9 mouse cellular contexts compared by ENCODE assay signal in genomic region chr7:27552070-27552469, GRCm38 (mm10). TPM values are rescaled to one million over a fixed set of nuclear protein-coding genes. Genes with fewer than 3 reads are reported as not detected.
A peak's percentile ranks its signal among the peaks of the same experiment; 100 is the strongest.
DNase-seq lines count a peak whose midpoint lies in the region; ATAC-seq and TF ChIP-seq lines count a peak whose summit lies in the region.
"Had no signal": no experiment of that assay in that cellular context is flagged by ENCODE, and none has a peak within 500 bp of the region (broad histone marks: within the 10 kb centered on the region; RNA-seq: fewer than 3 reads in every experiment).

No protein-coding gene starts in this region.

- TF ChIP-seq CTCF in kidney, adult 2 months (conservative IDR thresholded peaks at IDR 0.05; ENCODE audit: insufficient read depth, insufficient read length, low read depth, low read length): no peak

- no peaks in the 10 kb centered on the region for H3K9me3 ChIP-seq in embryonic facial prominence, embryonic 12.5 days
- H3K9me3 ChIP-seq in intestine, embryonic 15.5 days: no peaks in the 10 kb centered on the region
- H3K9me3 ChIP-seq in midbrain, embryonic 16.5 days (replicated peaks; ENCODE audit: control insufficient read depth, low read length, poor library complexity, severe bottlenecking): no peaks in the 10 kb centered on the region

- no peak for DNase-seq in kidney, adult 2 months
- DNase-seq in kidney, adult 11 months: no peak
- DNase-seq in cerebellum, postnatal 10 days: no peak
- DNase-seq in cerebellum, adult 18-20 months: no peak
- DNase-seq in thymus, adult 18-20 months: no peak

- H3K4me1 ChIP-seq in kidney, adult 2 months (ENCODE audit: control insufficient read depth, insufficient read depth, low read length): peaks cover 4% of the 10 kb centered on the region; the same call in 1 of the 2 replicates
- peaks cover 10% of the 10 kb centered on the region for H3K4me1 ChIP-seq in embryonic facial prominence, embryonic 12.5 days
- H3K4me1 ChIP-seq in intestine, embryonic 15.5 days (replicated peaks): no peaks in the 10 kb centered on the region; the same call in 1 of the 2 replicates
- H3K4me1 ChIP-seq in midbrain, embryonic 16.5 days (ENCODE audit: control insufficient read depth, insufficient read depth, low read length): peaks cover 22% of the 10 kb centered on the region

- no peak overlapping the region; the same call in 1 of the 2 replicates for H3K27ac ChIP-seq in kidney, adult 2 months (ENCODE audit: insufficient read depth, low read depth, low read length)
- no peak overlapping the region for H3K27ac ChIP-seq in embryonic facial prominence, embryonic 12.5 days
- no peak overlapping the region for H3K27ac ChIP-seq in intestine, embryonic 15.5 days
- no peak overlapping the region for H3K27ac ChIP-seq in midbrain, embryonic 16.5 days (ENCODE audit: low read length)

- H3K27me3 ChIP-seq in kidney, adult 2 months (replicated peaks; ENCODE audit: control insufficient read depth, insufficient read depth, low read length): no peaks in the 10 kb centered on the region
- no peaks in the 10 kb centered on the region for H3K27me3 ChIP-seq in embryonic facial prominence, embryonic 12.5 days
- H3K27me3 ChIP-seq in intestine, embryonic 15.5 days (replicated peaks): no peaks in the 10 kb centered on the region
- no peaks in the 10 kb centered on the region for H3K27me3 ChIP-seq in midbrain, embryonic 16.5 days (ENCODE audit: control insufficient read depth, insufficient read depth, low read depth, low read length)
- H3K27me3 ChIP-seq: Patski had no signal

- WGBS in kidney, adult 2 months: 48% methylated on average over 5 of the region's 5 CpGs
- 59% methylated on average over 5 of the region's 5 CpGs for WGBS in embryonic facial prominence, embryonic 12.5 days
- WGBS in intestine, embryonic 15.5 days: 48% methylated on average over 5 of the region's 5 CpGs
- 63% methylated on average over 5 of the region's 5 CpGs for WGBS in midbrain, embryonic 16.5 days

- peak overlapping the region; percentile 45; the same call in 1 of the 2 replicates for H3K9ac ChIP-seq in embryonic facial prominence, embryonic 12.5 days
- H3K9ac ChIP-seq in intestine, embryonic 15.5 days: no peak overlapping the region
- peak overlapping the region; percentile 89 for H3K9ac ChIP-seq in midbrain, embryonic 16.5 days (ENCODE audit: low read depth, low read length)

- H3K36me3 ChIP-seq in kidney, adult 2 months (ENCODE audit: control insufficient read depth, insufficient read depth, low read length): no peaks in the 10 kb centered on the region
- H3K36me3 ChIP-seq in embryonic facial prominence, embryonic 12.5 days: peaks cover 10% of the 10 kb centered on the region
- H3K36me3 ChIP-seq in intestine, embryonic 15.5 days: no peaks in the 10 kb centered on the region
- no peaks in the 10 kb centered on the region; the same call in 1 of the 2 replicates for H3K36me3 ChIP-seq in midbrain, embryonic 16.5 days (ENCODE audit: control insufficient read depth, insufficient read depth, low read length)

- ATAC-seq in embryonic facial prominence, embryonic 12.5 days (ENCODE audit: insufficient number of reproducible peaks, insufficient read depth, low FRiP score, low TSS enrichment): no peak
- no peak for ATAC-seq in intestine, embryonic 15.5 days
- no peak for ATAC-seq in midbrain, embryonic 16.5 days

- H3K4me3 ChIP-seq in kidney, adult 2 months (ENCODE audit: insufficient read depth, low read depth, low read length): peak overlapping the region; percentile 7
- peak overlapping the region; percentile 78 for H3K4me3 ChIP-seq in embryonic facial prominence, embryonic 12.5 days
- peak overlapping the region; percentile 70 for H3K4me3 ChIP-seq in intestine, embryonic 15.5 days (replicated peaks)
- H3K4me3 ChIP-seq in midbrain, embryonic 16.5 days (ENCODE audit: low read depth, low read length): peak overlapping the region; percentile 82

- TF ChIP-seq POLR2A in kidney, adult 2 months (IDR thresholded peaks at IDR 0.05; ENCODE audit: low read depth, low read length): no peak

- H3K4me2 ChIP-seq in embryonic facial prominence, embryonic 12.5 days (replicated peaks): peak overlapping the region; percentile 73
- H3K4me2 ChIP-seq in intestine, embryonic 15.5 days (replicated peaks): peak overlapping the region; percentile 72
- H3K4me2 ChIP-seq in midbrain, embryonic 16.5 days (ENCODE audit: low read length): peak overlapping the region; percentile 91

RNA-seq across cellular contexts. Expression of gene Pld3, which starts 0.9 kb away (rescaled TPM):
- polyA plus RNA-seq in kidney, adult 2 months (2012; rRNA removed): 142 and 163 TPM in 2 replicates
- polyA plus RNA-seq in embryonic facial prominence, embryonic 12.5 days (2016; fragmentation: Nextera tagmentation; extraction: Ambion mirVana): 68.1 and 77.9 TPM in 2 replicates
- polyA plus RNA-seq in intestine, embryonic 15.5 days (2015; fragmentation: Nextera tagmentation; extraction: Ambion mirVana): 64.5 and 65.0 TPM in 2 replicates
- polyA plus RNA-seq in midbrain, embryonic 16.5 days (2015; fragmentation: Nextera tagmentation; extraction: Ambion mirVana): 171 and 225 TPM in 2 replicates

RNA-seq across cellular contexts. Expression of gene 2310022A10Rik, which starts 1.0 kb away (rescaled TPM):
- 16.9 and 19.3 TPM in 2 replicates for polyA plus RNA-seq in kidney, adult 2 months (2012; rRNA removed)
- 33.5 and 35.8 TPM in 2 replicates for polyA plus RNA-seq in embryonic facial prominence, embryonic 12.5 days (2016; fragmentation: Nextera tagmentation; extraction: Ambion mirVana)
- 21.7 and 24.1 TPM in 2 replicates for polyA plus RNA-seq in intestine, embryonic 15.5 days (2015; fragmentation: Nextera tagmentation; extraction: Ambion mirVana)
- 35.6 and 37.5 TPM in 2 replicates for polyA plus RNA-seq in midbrain, embryonic 16.5 days (2015; fragmentation: Nextera tagmentation; extraction: Ambion mirVana)

RNA-seq across cellular contexts. Expression of gene Hipk4, which starts 29.0 kb away (rescaled TPM):
- 0.48 and 0.61 TPM in 2 replicates for polyA plus RNA-seq in kidney, adult 2 months (2012; rRNA removed)
- polyA plus RNA-seq in embryonic facial prominence, embryonic 12.5 days (2016; fragmentation: Nextera tagmentation; extraction: Ambion mirVana): 0.95 and 1.0 TPM in 2 replicates
- 0.35 and 0.54 TPM in 2 replicates for polyA plus RNA-seq in intestine, embryonic 15.5 days (2015; fragmentation: Nextera tagmentation; extraction: Ambion mirVana)
- polyA plus RNA-seq in midbrain, embryonic 16.5 days (2015; fragmentation: Nextera tagmentation; extraction: Ambion mirVana): 0.86 and 0.88 TPM in 2 replicates

RNA-seq across cellular contexts. Expression of gene Akt2, which starts 39.3 kb away (rescaled TPM):
- polyA plus RNA-seq in kidney, adult 2 months (2012; rRNA removed): 83.9 and 89.2 TPM in 2 replicates
- polyA plus RNA-seq in embryonic facial prominence, embryonic 12.5 days (2016; fragmentation: Nextera tagmentation; extraction: Ambion mirVana): 114 and 115 TPM in 2 replicates
- 68.4 and 71.1 TPM in 2 replicates for polyA plus RNA-seq in intestine, embryonic 15.5 days (2015; fragmentation: Nextera tagmentation; extraction: Ambion mirVana)
- 49.9 and 57.0 TPM in 2 replicates for polyA plus RNA-seq in midbrain, embryonic 16.5 days (2015; fragmentation: Nextera tagmentation; extraction: Ambion mirVana)

RNA-seq across cellular contexts. Expression of gene Prx, which starts 52.9 kb away (rescaled TPM):
- 1.2 and 1.5 TPM in 2 replicates for polyA plus RNA-seq in kidney, adult 2 months (2012; rRNA removed)
- 5.6 and 6.2 TPM in 2 replicates for polyA plus RNA-seq in embryonic facial prominence, embryonic 12.5 days (2016; fragmentation: Nextera tagmentation; extraction: Ambion mirVana)
- 2.7 and 3.2 TPM in 2 replicates for polyA plus RNA-seq in intestine, embryonic 15.5 days (2015; fragmentation: Nextera tagmentation; extraction: Ambion mirVana)
- polyA plus RNA-seq in midbrain, embryonic 16.5 days (2015; fragmentation: Nextera tagmentation; extraction: Ambion mirVana): 1.5 TPM in 2 replicates

Comparison
In these comparisons a context has a peak if more than half of its experiments do, and no peak if none do; other contexts are left out.
1. H3K4me3 ChIP-seq: peak in every context shown above with its lines; median percentile 82 in midbrain, embryonic 16.5 days; 78 in embryonic facial prominence, embryonic 12.5 days; 70 in intestine, embryonic 15.5 days; 7 in kidney, adult 2 months.